Mouse (Mus musculus) testis, adult 2 months (tissue): ENCODE measurements at regions not wholly inside any gene's neighbourhood (a gene's known extent, or its start where the extent isn't known, plus 50 kb on each side); places are given as distances from the start of the nearest gene placed in this dataset.

Source experiments
- H3K27ac ChIP-seq: fragments of 200-500 bp; 2 replicates; pipeline ENCODE4 v1.5.1; 2012; ENCODE audit warnings: low read depth, low read length; ENCODE audit not compliant: control insufficient read depth, insufficient read depth
- H3K27me3 ChIP-seq: fragments of 200-500 bp; 2 replicates; pipeline ENCODE4 v1.6.1; 2012; ENCODE audit warnings: mild to moderate bottlenecking, low read length, moderate library complexity; ENCODE audit not compliant: control insufficient read depth, insufficient read depth
- H3K36me3 ChIP-seq: fragments of 200-500 bp; 2 replicates; pipeline ENCODE4 v1.6.1; 2012; ENCODE audit warnings: mild to moderate bottlenecking, low read length; ENCODE audit not compliant: control insufficient read depth, insufficient read depth
- H3K4me1 ChIP-seq: fragments of 200-500 bp; 2 replicates; pipeline ENCODE4 v1.6.1; 2012; ENCODE audit warnings: low read length; ENCODE audit not compliant: control insufficient read depth, insufficient read depth
- H3K4me3 ChIP-seq: fragments of 200-500 bp; 2 replicates; pipeline ENCODE4 v1.5.1; 2012; ENCODE audit warnings: low read depth, mild to moderate bottlenecking, low read length, moderate library complexity, mixed read lengths; ENCODE audit not compliant: control insufficient read depth
- CTCF ChIP-seq: fragments of 200-500 bp; IDR thresholded peaks from 2 replicates; pipeline ENCODE4 v1.5.1; 2012; ENCODE audit warnings: low read depth, mild to moderate bottlenecking, inconsistent platforms, low read length, moderate library complexity; ENCODE audit not compliant: control insufficient read depth, insufficient read depth, insufficient replicate concordance
- POLR2A ChIP-seq: fragments of 200-500 bp; IDR thresholded peaks from 2 replicates; pipeline ENCODE4 v1.6.1; 2012; ENCODE audit warnings: low read depth, mild to moderate bottlenecking, inconsistent platforms, low read length, moderate library complexity; ENCODE audit not compliant: control insufficient read depth

GRCm38 (mm10) chr19:44698382-44699256 lies 57.2 kb upstream of the Pax2 start:
- no peaks in the 10 kb centered on the region for H3K27me3 ChIP-seq
- no peak overlapping the region for H3K4me3 ChIP-seq
- H3K36me3 ChIP-seq = no peaks in the 10 kb centered on the region
- H3K4me1 ChIP-seq = peaks cover 3% of the 10 kb centered on the region; the same call in 1 of the 2 replicates
- no peak overlapping the region for H3K27ac ChIP-seq
- no peak for TF ChIP-seq CTCF
- no peak for TF ChIP-seq POLR2A
